Mouse (Mus musculus) bone marrow macrophage, adult 2 months (primary cell): ENCODE measurements around the gene Atp13a3.

Experiments
- CTCF ChIP-seq: IDR thresholded peaks from 2 replicates; pipeline ENCODE4 v1.5.1; 2012; ENCODE audit warnings: low read depth, mild to moderate bottlenecking, low read length, moderate library complexity
- POLR2A ChIP-seq: IDR thresholded peaks from 2 replicates; pipeline ENCODE4 v1.6.1; 2012; ENCODE audit warnings: mild to moderate bottlenecking, low read depth, low read length, borderline replicate concordance

- TF ChIP-seq POLR2A (no peak), CTCF (no peak)
Measured at GRCm38 (mm10) chr16:30271941-30272595, 133.7 kb downstream of the Atp13a3 start.
